Mouse (Mus musculus): ENCODE data around the gene Tpt1. TPM values are rescaled to one million over a fixed set of nuclear protein-coding genes. Genes with fewer than 3 reads are reported as not detected.

The Tpt1 gene
- polyA plus RNA-seq, 1 experiment from 2014 or later, result 673 TPM

- H3K4me3 ChIP-seq, result peak overlapping the region; percentile 95; the same call in 1 of the 2 replicates
- no peaks in the 10 kb centered on the region for H3K27me3 ChIP-seq (replicated peaks)
- ATAC-seq, result no peak
- H3K27ac ChIP-seq, result no peak overlapping the region; the same call in 1 of the 2 replicates
- H3K9me3 ChIP-seq (replicated peaks), result no peaks in the 10 kb centered on the region
- H3K9ac ChIP-seq, result no peak overlapping the region
- peaks cover 61% of the 10 kb centered on the region for H3K36me3 ChIP-seq
- H3K4me1 ChIP-seq, result peaks cover 39% of the 10 kb centered on the region
- peak overlapping the region; percentile 78 for H3K4me2 ChIP-seq
- WGBS (ENCODE audit: insufficient replicate concordance), result 72% methylated on average over 4 of the region's 4 CpGs
Measured at GRCm38 (mm10) chr14:75847669-75848068, 2.8 kb downstream of the Tpt1 start.

GRCm38 (mm10) chr14:75848482-75848881 lies 3.6 kb downstream of the Tpt1 start:
- Histone ChIP-seq H3K4me2 (no peak overlapping the region), H3K27me3 (replicated peaks) (no peaks in the 10 kb centered on the region), H3K27ac (no peak overlapping the region; the same call in 1 of the 2 replicates), H3K36me3 (peaks cover 61% of the 10 kb centered on the region), H3K9ac (no peak overlapping the region), H3K4me3 (0 out of 2 replicates have a peak overlapping the region, but pooled peaks have one; percentile 6), H3K9me3 (replicated peaks) (no peaks in the 10 kb centered on the region), H3K4me1 (peaks cover 33% of the 10 kb centered on the region)
- WGBS (ENCODE audit: insufficient replicate concordance), result 94% methylated on average over 5 of the region's 5 CpGs
- no peak for ATAC-seq

- Histone ChIP-seq H3K36me3 (peaks cover 61% of the 10 kb centered on the region), H3K4me2 (no peak overlapping the region), H3K4me1 (peaks cover 27% of the 10 kb centered on the region), H3K4me3 (no peak overlapping the region), H3K27ac (peak overlapping the region; percentile 43; the same call in 1 of the 2 replicates), H3K9ac (no peak overlapping the region), H3K9me3 (replicated peaks) (no peaks in the 10 kb centered on the region), H3K27me3 (replicated peaks) (no peaks in the 10 kb centered on the region)
- no peak for ATAC-seq
- 79% methylated on average over 5 of the region's 5 CpGs for WGBS (ENCODE audit: insufficient replicate concordance)
Measured at GRCm38 (mm10) chr14:75849236-75849635, 4.3 kb downstream of the Tpt1 start.

GRCm38 (mm10) chr14:75849842-75850568 lies 5.1 kb downstream of the Tpt1 start:
- Histone ChIP-seq H3K9me3 (replicated peaks) (no peaks in the 10 kb centered on the region), H3K27me3 (replicated peaks) (no peaks in the 10 kb centered on the region), H3K9ac (no peak overlapping the region), H3K27ac (peak overlapping the region; percentile 36), H3K4me2 (no peak overlapping the region), H3K36me3 (peaks cover 61% of the 10 kb centered on the region), H3K4me1 (peaks cover 26% of the 10 kb centered on the region), H3K4me3 (no peak overlapping the region)
- ATAC-seq, result no peak
- 77% methylated on average over 6 of the region's 6 CpGs for WGBS (ENCODE audit: insufficient replicate concordance)

GRCm38 (mm10) chr14:75850819-75851218 lies 5.9 kb downstream of the Tpt1 start:
- H3K4me2 ChIP-seq, result no peak overlapping the region
- H3K27ac ChIP-seq, result no peak overlapping the region
- H3K36me3 ChIP-seq, result peaks cover 61% of the 10 kb centered on the region
- WGBS (ENCODE audit: insufficient replicate concordance), result 76% methylated on average over 6 of the region's 6 CpGs
- ATAC-seq, result no peak
- no peak overlapping the region for H3K4me3 ChIP-seq
- no peaks in the 10 kb centered on the region for H3K27me3 ChIP-seq (replicated peaks)
- no peak overlapping the region for H3K9ac ChIP-seq
- no peaks in the 10 kb centered on the region for H3K9me3 ChIP-seq (replicated peaks)
- H3K4me1 ChIP-seq, result peaks cover 26% of the 10 kb centered on the region

- WGBS (ENCODE audit: insufficient replicate concordance), result 70% methylated on average over 5 of the region's 5 CpGs
- H3K36me3 ChIP-seq, result peaks cover 51% of the 10 kb centered on the region
Measured at GRCm38 (mm10) chr14:75852016-75852415, 7.1 kb downstream of the Tpt1 start.

GRCm38 (mm10) chr14:75855263-75855992 lies 10.5 kb downstream of the Tpt1 start:
- no peak overlapping the region for H3K27ac ChIP-seq
- no peak overlapping the region for H3K4me2 ChIP-seq
- peaks cover 17% of the 10 kb centered on the region for H3K36me3 ChIP-seq
- ATAC-seq, result no peak
- no peak overlapping the region for H3K9ac ChIP-seq
- H3K4me3 ChIP-seq, result no peak overlapping the region
- no peaks in the 10 kb centered on the region for H3K9me3 ChIP-seq (replicated peaks)
- H3K27me3 ChIP-seq (replicated peaks), result no peaks in the 10 kb centered on the region
- 52% methylated on average over 17 of the region's 17 CpGs for WGBS (ENCODE audit: insufficient replicate concordance)
- no peaks in the 10 kb centered on the region for H3K4me1 ChIP-seq

More at GRCm38 (mm10) chr14:75852016-75852415, 7.1 kb downstream of the Tpt1 start:
- ATAC-seq, result no peak
- Histone ChIP-seq H3K27ac (no peak overlapping the region), H3K4me3 (no peak overlapping the region), H3K27me3 (replicated peaks) (no peaks in the 10 kb centered on the region), H3K9me3 (replicated peaks) (no peaks in the 10 kb centered on the region), H3K9ac (no peak overlapping the region), H3K4me2 (no peak overlapping the region), H3K4me1 (peaks cover 20% of the 10 kb centered on the region)

- H3K4me2 ChIP-seq, result no peak overlapping the region
- no peaks in the 10 kb centered on the region for H3K36me3 ChIP-seq
- no peaks in the 10 kb centered on the region for H3K27me3 ChIP-seq (replicated peaks)
- H3K9me3 ChIP-seq (replicated peaks), result no peaks in the 10 kb centered on the region
- ATAC-seq, result no peak
- H3K4me1 ChIP-seq, result no peaks in the 10 kb centered on the region
- no peak overlapping the region for H3K9ac ChIP-seq
- no peak overlapping the region for H3K4me3 ChIP-seq
- no peak overlapping the region for H3K27ac ChIP-seq
- WGBS (ENCODE audit: insufficient replicate concordance), result 59% methylated on average over 2 of the region's 2 CpGs
Measured at GRCm38 (mm10) chr14:75858181-75858580, 13.3 kb downstream of the Tpt1 start.

GRCm38 (mm10) chr14:75859619-75860018 lies 14.7 kb downstream of the Tpt1 start:
- H3K27me3 ChIP-seq (replicated peaks), result no peaks in the 10 kb centered on the region
- no peak overlapping the region for H3K27ac ChIP-seq
- H3K4me3 ChIP-seq, result no peak overlapping the region
- H3K36me3 ChIP-seq, result no peaks in the 10 kb centered on the region
- no peaks in the 10 kb centered on the region for H3K9me3 ChIP-seq (replicated peaks)
- no peak for ATAC-seq
- H3K9ac ChIP-seq, result no peak overlapping the region
- no peaks in the 10 kb centered on the region for H3K4me1 ChIP-seq
- 69% methylated on average over 2 of the region's 2 CpGs for WGBS (ENCODE audit: insufficient replicate concordance)
- no peak overlapping the region for H3K4me2 ChIP-seq

GRCm38 (mm10) chr14:75862701-75863100 lies 17.8 kb downstream of the Tpt1 start:
- Histone ChIP-seq H3K9ac (no peak overlapping the region), H3K27me3 (replicated peaks) (no peaks in the 10 kb centered on the region), H3K27ac (no peak overlapping the region), H3K36me3 (no peaks in the 10 kb centered on the region), H3K4me1 (no peaks in the 10 kb centered on the region), H3K9me3 (replicated peaks) (no peaks in the 10 kb centered on the region), H3K4me3 (no peak overlapping the region), H3K4me2 (no peak overlapping the region)
- WGBS (ENCODE audit: insufficient replicate concordance), result 72% methylated on average over 6 of the region's 6 CpGs
- no peak for ATAC-seq

GRCm38 (mm10) chr14:75863549-75864409 lies 18.9 kb downstream of the Tpt1 start:
- no peak overlapping the region for H3K4me3 ChIP-seq
- no peaks in the 10 kb centered on the region for H3K9me3 ChIP-seq (replicated peaks)
- no peaks in the 10 kb centered on the region for H3K4me1 ChIP-seq
- peak overlapping the region; percentile 27; the same call in 1 of the 2 replicates for H3K27ac ChIP-seq
- WGBS (ENCODE audit: insufficient replicate concordance), result 36% methylated on average over 7 of the region's 7 CpGs
- H3K36me3 ChIP-seq, result no peaks in the 10 kb centered on the region
- H3K4me2 ChIP-seq, result no peak overlapping the region
- ATAC-seq, result peak; percentile 42; the same call in 1 of the 2 replicates
- H3K27me3 ChIP-seq (replicated peaks), result no peaks in the 10 kb centered on the region
- H3K9ac ChIP-seq, result no peak overlapping the region
